Mouse (Mus musculus): Measurements from ENCODE around the gene Eif1b. TPM values are rescaled to one million over a fixed set of nuclear protein-coding genes. Genes with fewer than 3 reads are reported as not detected.

The Eif1b gene
- total and polyA plus RNA-seq, 2 experiments from 2014 or later, result 128 to 507 TPM

- WGBS, result 93% methylated on average over 4 of the region's 4 CpGs
- no peak for TF ChIP-seq CTCF (IDR thresholded peaks at IDR 0.05; ENCODE audit: low read depth)
Observed at GRCm38 (mm10) chr9:120482382-120482781, 9.7 kb upstream of the Eif1b start.

GRCm38 (mm10) chr9:120483101-120483500 lies 8.9 kb upstream of the Eif1b start:
- Histone ChIP-seq H3K27ac (ENCODE audit: low read depth, low read length) (peak overlapping the region; percentile 57), H3K27me3 (ENCODE audit: insufficient read depth, low read length) (no peaks in the 10 kb centered on the region), H3K9ac (no peak overlapping the region; the same call in 1 of the 2 replicates), H3K4me3 (ENCODE audit: low read depth, low read length) (no peak overlapping the region), H3K4me1 (ENCODE audit: insufficient read depth) (0 out of 2 replicates have a peak, but pooled peaks cover 6% of the 10 kb centered on the region), H3K36me3 (ENCODE audit: insufficient read depth) (no peaks in the 10 kb centered on the region), H3K4me2 (ENCODE audit: low read depth) (no peak overlapping the region), H3K9me3 (ENCODE audit: low read length) (no peaks in the 10 kb centered on the region)
- DNase-seq, result peak; percentile 72
- no peak for TF ChIP-seq CTCF (IDR thresholded peaks at IDR 0.05; ENCODE audit: low read depth)
- ATAC-seq, result peak; percentile 77
- 35% methylated on average over 8 of the region's 8 CpGs for WGBS

More at GRCm38 (mm10) chr9:120482382-120482781, 9.7 kb upstream of the Eif1b start:
- 0 out of 2 replicates have a peak, but pooled peaks cover 6% of the 10 kb centered on the region for H3K4me1 ChIP-seq (ENCODE audit: insufficient read depth)
- no peaks in the 10 kb centered on the region for H3K36me3 ChIP-seq (ENCODE audit: insufficient read depth)
- no peak overlapping the region for H3K4me2 ChIP-seq (ENCODE audit: low read depth)
- H3K9ac ChIP-seq, result no peak overlapping the region
- DNase-seq (no peak), ATAC-seq (no peak)
- H3K4me3 ChIP-seq (ENCODE audit: low read depth, low read length), result no peak overlapping the region
- no peaks in the 10 kb centered on the region for H3K27me3 ChIP-seq (ENCODE audit: insufficient read depth, low read length)
- no peak overlapping the region for H3K27ac ChIP-seq (ENCODE audit: low read depth, low read length)
- H3K9me3 ChIP-seq (ENCODE audit: low read length), result no peaks in the 10 kb centered on the region

- H3K9me3 ChIP-seq (ENCODE audit: low read length), result no peaks in the 10 kb centered on the region
- H3K27me3 ChIP-seq (ENCODE audit: insufficient read depth, low read length), result no peaks in the 10 kb centered on the region
- DNase-seq (no peak), ATAC-seq (no peak)
- no peak overlapping the region for H3K4me2 ChIP-seq (ENCODE audit: low read depth)
- WGBS, result 75% methylated on average over 8 of the region's 8 CpGs
- no peak overlapping the region for H3K4me3 ChIP-seq (ENCODE audit: low read depth, low read length)
- H3K27ac ChIP-seq (ENCODE audit: low read depth, low read length), result no peak overlapping the region
- no peak overlapping the region for H3K9ac ChIP-seq
- no peak for TF ChIP-seq CTCF (IDR thresholded peaks at IDR 0.05; ENCODE audit: low read depth)
- H3K36me3 ChIP-seq (ENCODE audit: insufficient read depth), result no peaks in the 10 kb centered on the region
- 0 out of 2 replicates have a peak, but pooled peaks cover 6% of the 10 kb centered on the region for H3K4me1 ChIP-seq (ENCODE audit: insufficient read depth)
Observed at GRCm38 (mm10) chr9:120487076-120487475, 5.0 kb upstream of the Eif1b start.

GRCm38 (mm10) chr9:120491509-120491908 lies 523 bp upstream of the Eif1b start:
- TF ChIP-seq CTCF (IDR thresholded peaks at IDR 0.05; ENCODE audit: low read depth), result peak; percentile 36
- Histone ChIP-seq H3K9me3 (ENCODE audit: low read length) (no peaks in the 10 kb centered on the region), H3K4me1 (ENCODE audit: insufficient read depth) (peaks cover 6% of the 10 kb centered on the region; the same call in 1 of the 2 replicates), H3K27me3 (ENCODE audit: insufficient read depth, low read length) (no peaks in the 10 kb centered on the region), H3K4me3 (ENCODE audit: low read depth, low read length) (peak overlapping the region; percentile 99), H3K36me3 (ENCODE audit: insufficient read depth) (peaks cover 24% of the 10 kb centered on the region), H3K27ac (ENCODE audit: low read depth, low read length) (0 out of 2 replicates have a peak overlapping the region, but pooled peaks have one; percentile 94), H3K4me2 (ENCODE audit: low read depth) (peak overlapping the region; percentile 69), H3K9ac (no peak overlapping the region; the same call in 1 of the 2 replicates)
- DNase-seq, result no peak
- 79% methylated on average over 3 of the region's 3 CpGs for WGBS
- no peak for ATAC-seq

GRCm38 (mm10) chr9:120492400-120493351 lies 644 bp downstream of the Eif1b start:
- peak overlapping the region; percentile 99 for H3K4me3 ChIP-seq (ENCODE audit: low read depth, low read length)
- H3K4me2 ChIP-seq (ENCODE audit: low read depth), result peak overlapping the region; percentile 69
- H3K27ac ChIP-seq (ENCODE audit: low read depth, low read length), result peak overlapping the region; percentile 94
- TF ChIP-seq CTCF (IDR thresholded peaks at IDR 0.05; ENCODE audit: low read depth), result no peak
- no peaks in the 10 kb centered on the region for H3K9me3 ChIP-seq (ENCODE audit: low read length)
- peaks cover 6% of the 10 kb centered on the region; the same call in 1 of the 2 replicates for H3K4me1 ChIP-seq (ENCODE audit: insufficient read depth)
- peak overlapping the region; percentile 100 for H3K9ac ChIP-seq
- H3K27me3 ChIP-seq (ENCODE audit: insufficient read depth, low read length), result no peaks in the 10 kb centered on the region
- peak; percentile 91 for DNase-seq
- ATAC-seq, result peak; percentile 84
- H3K36me3 ChIP-seq (ENCODE audit: insufficient read depth), result peaks cover 31% of the 10 kb centered on the region
- WGBS, result 2% methylated on average over 96 of the region's 97 CpGs

- H3K4me1 ChIP-seq (ENCODE audit: insufficient read depth), result peaks cover 6% of the 10 kb centered on the region; the same call in 1 of the 2 replicates
- H3K27me3 ChIP-seq (ENCODE audit: insufficient read depth, low read length), result no peaks in the 10 kb centered on the region
- H3K36me3 ChIP-seq (ENCODE audit: insufficient read depth), result peaks cover 31% of the 10 kb centered on the region
- no peak for TF ChIP-seq CTCF (IDR thresholded peaks at IDR 0.05; ENCODE audit: low read depth)
- peak overlapping the region; percentile 100 for H3K9ac ChIP-seq
- peak overlapping the region; percentile 94; the same call in 1 of the 2 replicates for H3K27ac ChIP-seq (ENCODE audit: low read depth, low read length)
- 43% methylated on average over 12 of the region's 12 CpGs for WGBS
- H3K4me3 ChIP-seq (ENCODE audit: low read depth, low read length), result peak overlapping the region; percentile 99
- no peaks in the 10 kb centered on the region for H3K9me3 ChIP-seq (ENCODE audit: low read length)
- DNase-seq (no peak), ATAC-seq (no peak)
- peak overlapping the region; percentile 69 for H3K4me2 ChIP-seq (ENCODE audit: low read depth)
Observed at GRCm38 (mm10) chr9:120493781-120494180, 1.7 kb downstream of the Eif1b start.
